Mouse (Mus musculus) thymus, postnatal 10 days (tissue): ENCODE results near the gene Cacna1b.

Experiments used
- DNase-seq, 2 experiments: peaks; one replicate each; pipeline ENCODE4 v3.0.0; 2021; ENCODE audit warnings: low spot score in 2 of 2

Gene Cacna1b

GRCm38 (mm10) chr2:24763115-24763557, at the start of gene Cacna1b:
Gene Cacna1b, minus strand, starts transcription at chr2:24763152.
- peak; percentile 53 to 65 for DNase-seq

- DNase-seq = no peak
Observed at GRCm38 (mm10) chr2:24809746-24810145, 46.8 kb upstream of the Cacna1b start.

- no peak for DNase-seq
Observed at GRCm38 (mm10) chr2:24807691-24808090, 44.7 kb upstream of the Cacna1b start.

GRCm38 (mm10) chr2:24807036-24807435, 44.1 kb upstream of the Cacna1b start:
- no peak for DNase-seq

- DNase-seq = no peak
Observed at GRCm38 (mm10) chr2:24806143-24806542, 43.2 kb upstream of the Cacna1b start.

GRCm38 (mm10) chr2:24805621-24806020, 42.7 kb upstream of the Cacna1b start:
- DNase-seq = no peak

- DNase-seq = no peak
Observed at GRCm38 (mm10) chr2:24796833-24797457, 34.0 kb upstream of the Cacna1b start.

GRCm38 (mm10) chr2:24787250-24787649, 24.3 kb upstream of the Cacna1b start:
- DNase-seq = no peak

GRCm38 (mm10) chr2:24781253-24781652, 18.3 kb upstream of the Cacna1b start:
- DNase-seq = no peak

- DNase-seq = no peak
Observed at GRCm38 (mm10) chr2:24776831-24777230, 13.9 kb upstream of the Cacna1b start.

GRCm38 (mm10) chr2:24775951-24776587, 13.1 kb upstream of the Cacna1b start:
- DNase-seq = no peak

GRCm38 (mm10) chr2:24774832-24775231, 11.9 kb upstream of the Cacna1b start:
- DNase-seq = no peak

- DNase-seq = no peak
Observed at GRCm38 (mm10) chr2:24770861-24771260, 7.9 kb upstream of the Cacna1b start.

- DNase-seq = no peak
Observed at GRCm38 (mm10) chr2:24762446-24762960, 449 bp downstream of the Cacna1b start.

GRCm38 (mm10) chr2:24761923-24762445, 968 bp downstream of the Cacna1b start:
- DNase-seq = peak; percentile 41 to 73

GRCm38 (mm10) chr2:24755276-24755675, 7.7 kb downstream of the Cacna1b start:
- peak; percentile 69 to 85 for DNase-seq

- DNase-seq = no peak
Observed at GRCm38 (mm10) chr2:24752599-24752998, 10.4 kb downstream of the Cacna1b start.

GRCm38 (mm10) chr2:24750051-24750450, 12.9 kb downstream of the Cacna1b start:
- peak in 1 of 2 experiments; percentile 36 for DNase-seq

GRCm38 (mm10) chr2:24747878-24748277, 15.1 kb downstream of the Cacna1b start:
- DNase-seq = peak; percentile 76 to 82

GRCm38 (mm10) chr2:24739701-24740100, 23.3 kb downstream of the Cacna1b start:
- no peak for DNase-seq

- no peak for DNase-seq
Observed at GRCm38 (mm10) chr2:24733157-24733556, 29.8 kb downstream of the Cacna1b start.

- DNase-seq = no peak
Observed at GRCm38 (mm10) chr2:24725865-24726264, 37.1 kb downstream of the Cacna1b start.
